Comparison of ENCODE assay signal across 15 mouse cellular contexts in genomic region chr8:126221631-126222030, GRCm38 (mm10).
DNase-seq lines count a peak whose midpoint lies in the region; ATAC-seq and TF ChIP-seq lines count a peak whose summit lies in the region.
"Had no signal": no experiment of that assay in that cellular context is flagged by ENCODE, and none has a peak within 500 bp of the region (broad histone marks: within the 10 kb centered on the region; RNA-seq: fewer than 3 reads in every experiment).

No protein-coding gene starts in this region.

- ATAC-seq in erythroid progenitor cell, adult 5-6 weeks (replicated peaks; ENCODE audit: low FRiP score, poor library complexity, severe bottlenecking) = no peak

- no peak for DNase-seq in cerebellum, adult 2 months
- DNase-seq in cerebellum, postnatal 14 days = no peak
- no peak for DNase-seq in kidney, adult 2 months
- no peak for DNase-seq in kidney, postnatal 25 days
- DNase-seq in A20 (ENCODE audit: low read depth, low spot score) = peak; percentile 4
- peak; percentile 33 for DNase-seq in brain, adult 2 months (ENCODE audit: low read depth, low spot score)
- DNase-seq in thymus, postnatal 36 days = no peak
- DNase-seq: adrenal gland, adult 2 months had no signal

- no peak overlapping the region for H3K27ac ChIP-seq in cerebellum, adult 2 months (ENCODE audit: insufficient read depth, low read length)
- no peak overlapping the region for H3K27ac ChIP-seq in kidney, adult 2 months (ENCODE audit: insufficient read depth, low read depth, low read length)
- H3K27ac ChIP-seq: forebrain, embryonic 10.5 days; heart, embryonic 13.5 days; hindbrain, embryonic 14.5 days; limb, embryonic 12.5 days; macrophage; neural tube, embryonic 15.5 days had no signal

- 82% methylated on average over 1 of the region's 1 CpGs for WGBS in cerebellum, adult 2 months
- WGBS in kidney, adult 2 months = 85% methylated on average over 1 of the region's 1 CpGs

- TF ChIP-seq CTCF in cerebellum, adult 2 months (IDR thresholded peaks at IDR 0.05; ENCODE audit: borderline replicate concordance, insufficient read depth, low read depth, low read length) = peak; percentile 50
- peak; percentile 32; the same call in 1 of the 2 replicates for TF ChIP-seq CTCF in kidney, adult 2 months (conservative IDR thresholded peaks at IDR 0.05; ENCODE audit: insufficient read depth, insufficient read length, low read depth, low read length)

- no peaks in the 10 kb centered on the region for H3K36me3 ChIP-seq in kidney, adult 2 months (ENCODE audit: control insufficient read depth, insufficient read depth, low read length)
- H3K36me3 ChIP-seq: forebrain, embryonic 10.5 days; heart, embryonic 13.5 days; limb, embryonic 12.5 days; neural tube, embryonic 15.5 days had no signal

- H3K4me1 ChIP-seq in cerebellum, adult 2 months (ENCODE audit: control insufficient read depth, insufficient read depth, low read length) = peaks cover 13% of the 10 kb centered on the region
- no peaks in the 10 kb centered on the region for H3K4me1 ChIP-seq in kidney, adult 2 months (ENCODE audit: control insufficient read depth, insufficient read depth, low read length)
- H3K4me1 ChIP-seq: heart, embryonic 13.5 days; limb, embryonic 12.5 days; neural tube, embryonic 15.5 days had no signal

- H3K27me3 ChIP-seq in cerebellum, adult 2 months (ENCODE audit: control insufficient read depth, insufficient read depth, low read length) = no peaks in the 10 kb centered on the region
- H3K27me3 ChIP-seq in kidney, adult 2 months (replicated peaks; ENCODE audit: control insufficient read depth, insufficient read depth, low read length) = no peaks in the 10 kb centered on the region
- H3K27me3 ChIP-seq: heart, embryonic 13.5 days; limb, embryonic 12.5 days; neural tube, embryonic 15.5 days had no signal

- H3K4me3 ChIP-seq in cerebellum, adult 2 months (replicated peaks; ENCODE audit: insufficient read depth, low read depth, low read length) = no peak overlapping the region
- H3K4me3 ChIP-seq in kidney, adult 2 months (ENCODE audit: insufficient read depth, low read depth, low read length) = no peak overlapping the region
- H3K4me3 ChIP-seq: forebrain, embryonic 10.5 days; heart, embryonic 13.5 days; limb, embryonic 12.5 days; neural tube, embryonic 15.5 days had no signal

- TF ChIP-seq POLR2A in cerebellum, adult 2 months (IDR thresholded peaks at IDR 0.05; ENCODE audit: borderline replicate concordance, insufficient read depth, low read length) = no peak
- TF ChIP-seq POLR2A in kidney, adult 2 months (IDR thresholded peaks at IDR 0.05; ENCODE audit: low read depth, low read length) = no peak

Comparison
In these comparisons a context has a peak if more than half of its experiments do, and no peak if none do; other contexts are left out.
1. DNase-seq: peak in A20 (single experiment) and brain, adult 2 months (single experiment); none in cerebellum, adult 2 months (0 of 2), cerebellum, postnatal 14 days (0 of 2), kidney, adult 2 months (single experiment), kidney, postnatal 25 days (0 of 2) and thymus, postnatal 36 days (0 of 2).